Mouse (Mus musculus) heart, adult 2 months (tissue): ENCODE data around the gene Galns. TPM values are rescaled to one million over a fixed set of nuclear protein-coding genes. Genes with fewer than 3 reads are reported as not detected.

Experiments
- DNase-seq, 2 experiments: peaks; one replicate each; pipeline ENCODE4 v3.0.0; 2021
- H3K27ac ChIP-seq: fragments of 200-600 bp; 2 replicates; pipeline ENCODE4 v1.8.1; 2022
- H3K27me3 ChIP-seq: fragments of 200-500 bp; 2 replicates; pipeline ENCODE4 v1.6.1; 2012; ENCODE audit warnings: mild to moderate bottlenecking, low read length, inconsistent platforms, mixed read lengths; ENCODE audit not compliant: control insufficient read depth, insufficient read depth
- H3K36me3 ChIP-seq: fragments of 200-500 bp; 2 replicates; pipeline ENCODE4 v1.6.1; 2012; ENCODE audit warnings: low read length, inconsistent platforms; ENCODE audit not compliant: control insufficient read depth, insufficient read depth
- H3K4me1 ChIP-seq: fragments of 200-500 bp; 2 replicates; pipeline ENCODE4 v1.6.1; 2011; ENCODE audit warnings: low read length; ENCODE audit not compliant: control insufficient read depth, insufficient read depth
- H3K4me3 ChIP-seq: fragments of 200-600 bp; 2 replicates; pipeline ENCODE4 v1.8.1; 2022
- H3K79me2 ChIP-seq: fragments of 200-500 bp; replicated peaks from 2 replicates; pipeline ENCODE4 v1.6.1; 2012; ENCODE audit warnings: mild to moderate bottlenecking, inconsistent platforms, low read length, moderate library complexity, mixed read lengths; ENCODE audit not compliant: control insufficient read depth, insufficient read depth
- H3K9ac ChIP-seq: fragments of 200-500 bp; 2 replicates; pipeline ENCODE4 v1.6.1; 2012; ENCODE audit warnings: low read depth, mild to moderate bottlenecking, control low read depth, inconsistent platforms, low read length, mixed read lengths
- CTCF ChIP-seq: fragments of 200-600 bp; IDR thresholded peaks from 2 replicates; pipeline ENCODE4 v1.8.1; 2022; ENCODE audit warnings: antibody characterized with exemption, mild to moderate bottlenecking, moderate library complexity
- EP300 ChIP-seq: fragments of 200-500 bp; IDR thresholded peaks from 2 replicates; pipeline ENCODE4 v1.6.1; 2011; ENCODE audit warnings: low read depth, low read length, control low read depth; ENCODE audit not compliant: insufficient read depth
- POLR2A ChIP-seq: fragments of 200-500 bp; IDR thresholded peaks from 2 replicates; pipeline ENCODE4 v1.6.1; 2011; ENCODE audit warnings: mild to moderate bottlenecking, low read depth, low read length, control low read depth; ENCODE audit not compliant: insufficient read depth
- WGBS: fragments of 180-500 bp; shearing (Covaris S2); methylation state at CpG from one replicate; pipeline ENCODE4 v1.1.7; 2018; 5-methylcytosine and 5-hydroxymethylcytosine counted together
- intact Hi-C: fragments of 180-260 bp; cut with DNase I; formaldehyde crosslinking; loops from one replicate; pipeline ENCODE4 v1.15.1; 2025
- polyA plus RNA-seq: library from polyadenylated mRNA; depleted of rRNA; stranded (reverse); fragments of >200 nt; gene quantifications from 2 replicates; pipeline ENCODE4 v1.2.3, GENCODE M21; 2012
- total RNA-seq, 2 experiments: library from RNA; stranded (reverse); gene quantifications; 2 replicates each; pipeline ENCODE4 v1.2.3; 2021

Galns gene
- total and polyA plus RNA-seq, 3 experiments: 3.1 to 5.0 (median 3.2) TPM

DNA sequence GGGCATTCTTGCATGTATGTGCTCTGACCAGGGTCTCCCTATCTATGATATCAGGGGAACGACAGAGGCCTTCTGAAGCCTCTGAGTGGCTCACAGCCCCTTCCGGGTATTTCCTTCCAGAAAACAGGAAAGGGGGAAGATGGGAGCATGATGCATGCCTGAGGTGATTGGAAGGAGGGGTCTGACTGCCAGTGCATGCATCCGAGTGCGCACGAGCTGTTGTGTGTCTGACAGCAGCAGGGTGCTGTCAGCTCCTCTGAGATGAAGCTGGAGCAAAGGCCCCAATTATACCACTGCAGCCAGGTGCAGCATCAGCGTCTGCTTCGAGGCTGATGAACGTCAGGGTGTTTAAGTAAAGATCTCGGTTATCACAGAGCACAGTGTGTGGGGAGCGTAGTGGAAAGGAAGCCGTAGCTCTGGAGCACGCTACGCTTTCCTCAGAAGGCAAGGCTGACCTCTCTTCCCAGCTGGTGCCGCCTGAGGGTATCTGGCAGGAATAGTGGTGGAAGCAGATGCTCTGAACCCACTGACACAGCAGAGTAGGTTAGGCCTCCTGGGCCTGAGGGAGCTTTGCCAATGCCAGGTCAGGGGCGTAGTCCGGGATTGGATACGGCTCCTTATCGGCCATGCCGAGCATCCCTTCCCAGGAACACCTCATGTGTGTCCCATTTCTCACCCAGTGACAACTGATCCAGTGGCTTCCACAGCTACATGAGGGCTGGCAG lies 17.3 kb downstream of the Galns start:
- Histone ChIP-seq H3K4me1 (no peaks in the 10 kb centered on the region), H3K79me2 (no peaks in the 10 kb centered on the region), H3K27me3 (no peaks in the 10 kb centered on the region), H3K27ac (no peak overlapping the region), H3K9ac (no peak overlapping the region), H3K4me3 (no peak overlapping the region), H3K36me3 (no peaks in the 10 kb centered on the region)
- WGBS: 86% methylated on average over 19 of the region's 19 CpGs
- intact Hi-C loops: no loop called here
- TF ChIP-seq EP300: no peak
- no peak for TF ChIP-seq CTCF
- TF ChIP-seq POLR2A: no peak
- DNase-seq: no peak

DNA sequence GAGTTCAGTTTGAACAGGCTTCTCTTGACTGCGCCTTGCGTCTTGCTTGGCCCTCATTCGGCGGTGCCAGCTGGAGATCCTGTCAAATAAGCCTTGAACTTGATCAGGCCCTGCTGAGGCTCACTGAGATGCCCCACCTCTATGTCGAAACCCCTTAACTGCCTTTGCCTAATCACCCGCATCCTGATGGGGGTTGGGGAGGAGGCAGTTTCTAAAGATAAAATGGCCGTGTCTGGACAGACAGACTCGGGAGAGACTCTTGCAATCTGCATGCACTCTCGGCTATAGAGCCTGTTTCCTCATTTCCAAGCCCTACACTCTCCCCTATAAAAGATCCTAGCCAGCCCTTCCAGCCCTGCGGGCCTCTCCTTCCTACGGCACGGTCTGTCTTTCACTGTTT lies 18.0 kb downstream of the Galns start:
- TF ChIP-seq EP300 (no peak), CTCF (no peak), POLR2A (no peak)
- intact Hi-C loops: no loop called here

DNA sequence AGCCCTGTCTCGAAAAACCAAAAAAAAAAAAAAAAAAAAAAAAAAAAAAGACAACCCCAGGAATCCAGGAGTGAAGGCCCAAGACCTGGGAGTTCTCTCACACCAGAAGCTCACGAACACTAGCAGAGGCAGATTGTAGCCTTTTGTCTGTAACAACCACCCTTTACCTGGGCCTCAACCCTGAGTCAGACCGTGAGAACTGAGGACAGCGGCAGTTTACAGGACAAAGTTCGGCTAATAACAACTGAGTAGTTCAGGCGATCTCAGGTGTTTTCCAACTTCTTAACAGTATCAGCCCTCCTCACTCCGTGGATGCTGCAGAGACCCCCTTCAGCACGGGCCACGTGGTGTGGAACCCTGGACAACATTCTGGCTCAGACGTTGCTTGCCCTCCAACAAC lies 24.5 kb downstream of the Galns start:
- DNase-seq: no peak
- H3K27ac ChIP-seq: no peak overlapping the region
- H3K4me3 ChIP-seq: no peak overlapping the region
- no peaks in the 10 kb centered on the region for H3K79me2 ChIP-seq
- no peak overlapping the region for H3K9ac ChIP-seq
- intact Hi-C loops: no loop called here
- H3K36me3 ChIP-seq: no peaks in the 10 kb centered on the region
- H3K27me3 ChIP-seq: no peaks in the 10 kb centered on the region
- no peak for TF ChIP-seq POLR2A
- no peak for TF ChIP-seq EP300
- no peak for TF ChIP-seq CTCF
- H3K4me1 ChIP-seq: no peaks in the 10 kb centered on the region
- WGBS: 88% methylated on average over 10 of the region's 10 CpGs

More for the DNA sequence above, 18.0 kb downstream of the Galns start:
- Histone ChIP-seq H3K9ac (no peak overlapping the region), H3K4me3 (no peak overlapping the region), H3K27me3 (no peaks in the 10 kb centered on the region), H3K27ac (no peak overlapping the region), H3K36me3 (no peaks in the 10 kb centered on the region), H3K79me2 (no peaks in the 10 kb centered on the region), H3K4me1 (no peaks in the 10 kb centered on the region)
- WGBS: 79% methylated on average over 12 of the region's 12 CpGs
- DNase-seq: no peak

DNA sequence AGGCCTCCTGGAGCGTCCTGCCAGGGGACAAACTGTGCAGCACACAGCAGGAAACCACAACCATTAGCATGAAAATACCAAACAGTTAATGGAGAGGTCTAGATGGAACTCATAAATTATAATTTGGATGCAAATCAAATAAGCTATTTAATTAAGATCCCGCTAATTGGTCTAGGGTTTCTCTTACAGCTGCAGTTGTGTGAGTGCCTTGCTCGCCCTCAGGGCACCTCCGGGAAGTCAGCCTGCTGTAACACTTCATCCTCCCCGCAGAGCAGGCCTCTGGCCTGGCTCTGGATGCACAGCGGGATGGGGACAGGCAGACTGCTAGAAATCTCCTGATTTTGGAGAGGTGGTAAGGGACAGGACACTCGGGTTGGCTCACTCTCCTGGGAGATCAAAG lies 25.1 kb downstream of the Galns start:
- no peak overlapping the region for H3K27ac ChIP-seq
- no peak for DNase-seq
- WGBS: 87% methylated on average over 7 of the region's 7 CpGs
- H3K9ac ChIP-seq: no peak overlapping the region
- intact Hi-C loops: no loop called here
- H3K79me2 ChIP-seq: no peaks in the 10 kb centered on the region
- TF ChIP-seq EP300 (no peak), CTCF (no peak), POLR2A (no peak)
- H3K36me3 ChIP-seq: no peaks in the 10 kb centered on the region
- H3K4me1 ChIP-seq: no peaks in the 10 kb centered on the region
- no peaks in the 10 kb centered on the region for H3K27me3 ChIP-seq
- no peak overlapping the region for H3K4me3 ChIP-seq

DNA sequence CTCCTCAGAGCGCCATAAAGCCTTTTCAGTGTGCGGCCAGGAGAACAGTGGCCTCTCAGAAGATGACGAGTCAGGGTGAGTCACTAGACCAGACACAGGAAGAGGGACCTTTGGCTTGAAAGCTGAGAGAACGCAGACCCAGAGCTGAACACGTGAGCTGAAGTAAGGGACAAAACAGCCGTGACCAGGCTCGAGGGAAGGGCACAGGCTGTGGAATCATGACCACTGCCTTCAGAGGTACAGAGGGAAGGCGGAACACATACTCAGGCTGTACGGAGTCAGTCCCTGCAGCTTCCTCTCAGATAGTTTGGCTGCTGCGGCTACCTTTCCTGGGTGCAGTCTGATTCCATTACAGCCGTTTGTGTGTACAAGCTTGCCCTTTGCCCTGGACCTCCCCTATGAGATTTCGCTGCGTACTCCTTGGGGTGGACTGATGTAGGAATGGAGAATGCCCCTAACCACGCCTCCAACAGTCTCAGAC lies 25.8 kb downstream of the Galns start:
- intact Hi-C loops: no loop called here
- TF ChIP-seq EP300: no peak
- no peak for TF ChIP-seq CTCF
- no peak for TF ChIP-seq POLR2A
- no peak overlapping the region for H3K4me3 ChIP-seq
- no peaks in the 10 kb centered on the region for H3K36me3 ChIP-seq
- no peaks in the 10 kb centered on the region for H3K27me3 ChIP-seq
- no peaks in the 10 kb centered on the region for H3K79me2 ChIP-seq
- H3K27ac ChIP-seq: no peak overlapping the region
- no peaks in the 10 kb centered on the region for H3K4me1 ChIP-seq
- 50% methylated on average over 14 of the region's 14 CpGs for WGBS
- no peak for DNase-seq
- no peak overlapping the region for H3K9ac ChIP-seq

DNA sequence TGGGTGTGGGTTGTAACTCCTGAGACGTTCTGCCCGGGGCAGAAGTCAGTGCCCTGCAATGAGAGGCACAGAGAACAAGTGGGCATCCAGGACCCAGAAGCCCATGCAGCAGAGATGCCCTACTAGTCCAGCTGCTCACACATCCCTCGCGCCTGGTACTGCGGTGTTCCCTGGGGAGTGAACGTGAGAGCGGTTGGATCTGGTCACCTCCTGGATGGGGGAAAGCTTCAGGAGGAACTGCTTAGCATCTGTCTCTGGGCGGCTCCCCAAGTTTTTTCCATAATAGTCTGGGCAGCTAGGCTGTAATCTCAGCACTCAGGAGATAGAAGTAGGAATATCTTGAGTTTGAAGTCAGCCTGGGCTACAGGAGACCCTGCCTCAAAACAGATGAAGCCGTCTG lies 26.3 kb downstream of the Galns start:
- 56% methylated on average over 9 of the region's 9 CpGs for WGBS
- no peaks in the 10 kb centered on the region for H3K4me1 ChIP-seq
- H3K4me3 ChIP-seq: no peak overlapping the region
- H3K36me3 ChIP-seq: no peaks in the 10 kb centered on the region
- no peak overlapping the region for H3K9ac ChIP-seq
- H3K27me3 ChIP-seq: no peaks in the 10 kb centered on the region
- no peak for DNase-seq
- H3K27ac ChIP-seq: no peak overlapping the region
- TF ChIP-seq EP300 (no peak), CTCF (no peak), POLR2A (no peak)
- H3K79me2 ChIP-seq: no peaks in the 10 kb centered on the region
- intact Hi-C loops: no loop called here
